Mouse (Mus musculus): ENCODE results near the gene Btbd2.

DNA sequence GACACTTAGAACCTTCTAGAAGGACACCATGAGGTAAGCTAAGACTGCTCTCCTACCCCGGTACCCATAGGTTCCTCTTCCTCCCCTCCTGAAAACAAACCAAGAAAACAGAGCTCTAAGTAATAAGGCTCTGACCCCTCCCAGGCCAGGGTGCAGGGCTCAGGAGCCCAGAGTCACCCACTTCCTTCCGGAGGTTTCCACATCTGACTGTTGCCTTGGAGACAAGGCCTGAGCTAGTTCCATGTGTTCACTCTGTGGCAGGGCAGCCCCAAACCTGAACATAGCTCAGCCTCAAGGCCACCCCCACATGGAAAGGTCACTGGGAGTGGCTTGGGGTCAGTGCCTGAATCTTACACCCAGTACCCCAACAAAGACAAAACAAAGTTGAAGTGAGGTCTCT lies 38.3 kb upstream of the Btbd2 start:
- TF ChIP-seq HCFC1 (IDR thresholded peaks at IDR 0.05; ENCODE audit: low read depth, low read length) (peak; percentile 62), JUND (IDR thresholded peaks at IDR 0.05; ENCODE audit: low read depth, low read length) (no peak), MAZ (IDR thresholded peaks at IDR 0.05; ENCODE audit: low read depth, low read length) (peak; percentile 73; the same call in 1 of the 2 replicates), CTCF (IDR thresholded peaks at IDR 0.05 in 2 of 3, conservative IDR thresholded peaks at IDR 0.05 in 1 of 3; ENCODE audit: control insufficient read depth in 1 of 3, insufficient read depth in 1 of 3, low read depth in 2 of 3, low read length in 3 of 3, poor library complexity in 1 of 3, severe bottlenecking in 1 of 3) (no peak), BHLHE40 (IDR thresholded peaks at IDR 0.05; ENCODE audit: borderline replicate concordance, low read depth, low read length) (no peak), ZKSCAN1 (IDR thresholded peaks at IDR 0.05; ENCODE audit: low read depth, low read length) (no peak), ELF1 (IDR thresholded peaks at IDR 0.05; ENCODE audit: low read depth, low read length) (peak; percentile 73), POLR2A (IDR thresholded peaks at IDR 0.05; ENCODE audit: control insufficient read depth in 1 of 2, insufficient read depth in 1 of 2, low read depth in 1 of 2, low read length in 2 of 2, poor library complexity in 1 of 2) (peak in 1 of 2 experiments; percentile 47; a peak in 1 of 4 replicates), NRF1 (IDR thresholded peaks at IDR 0.05; ENCODE audit: insufficient read depth, low read depth, low read length, poor library complexity, severe bottlenecking) (no peak)
